Mouse (Mus musculus) stomach, embryonic 15.5 days (tissue): ENCODE data around the gene Taldo1. TPM values are rescaled to one million over a fixed set of nuclear protein-coding genes. Genes with fewer than 3 reads are reported as not detected.

Experiments
- ATAC-seq: fragments of 200-750 bp; cut with Nextera tagmentation; 2 replicates; pipeline ENCODE4 v1.8.0; 2017; ENCODE audit warnings: low read depth, moderate number of reproducible peaks, moderate TSS enrichment; ENCODE audit not compliant: insufficient read depth, low FRiP score
- H3K27ac ChIP-seq: fragments of 300-500 bp; sonication (generic); 2 replicates; pipeline ENCODE4 v1.5.1; 2015; ENCODE audit warnings: mild to moderate bottlenecking, inconsistent platforms
- H3K27me3 ChIP-seq: fragments of 300-500 bp; sonication (generic); replicated peaks from 2 replicates; pipeline ENCODE4 v1.6.1; 2015; ENCODE audit warnings: inconsistent platforms
- H3K36me3 ChIP-seq: fragments of 300-500 bp; sonication (generic); 2 replicates; pipeline ENCODE4 v1.6.1; 2015; ENCODE audit warnings: inconsistent platforms
- H3K4me1 ChIP-seq: fragments of 300-500 bp; sonication (generic); 2 replicates; pipeline ENCODE4 v1.6.1; 2015; ENCODE audit warnings: inconsistent platforms
- H3K4me2 ChIP-seq: fragments of 300-500 bp; sonication (generic); 2 replicates; pipeline ENCODE4 v1.6.1; 2015; ENCODE audit warnings: mild to moderate bottlenecking, inconsistent platforms
- H3K4me3 ChIP-seq: fragments of 300-500 bp; sonication (generic); replicated peaks from 2 replicates; pipeline ENCODE4 v1.5.1; 2015; ENCODE audit warnings: inconsistent platforms
- H3K9ac ChIP-seq: fragments of 300-500 bp; sonication (generic); 2 replicates; pipeline ENCODE4 v1.6.1; 2015; ENCODE audit warnings: inconsistent platforms
- H3K9me3 ChIP-seq: fragments of 300-500 bp; sonication (generic); 2 replicates; pipeline ENCODE4 v1.6.1; 2016; ENCODE audit warnings: inconsistent platforms
- WGBS: fragments of 180-500 bp; shearing (Covaris S2); methylation state at CpG from one replicate; pipeline ENCODE4 v1.1.7; 2015; 5-methylcytosine and 5-hydroxymethylcytosine counted together
- polyA plus RNA-seq: library from polyadenylated mRNA; unstranded; fragments of >200 nt; fragmentation: Nextera tagmentation; extraction: Ambion mirVana; gene quantifications from 2 replicates; pipeline ENCODE4 v1.2.1, GENCODE M21; 2015

Taldo1 gene
- polyA plus RNA-seq, 1 experiment from 2014 or later = 347 TPM

GRCm38 (mm10) chr7:141430585-141431240 lies 38.7 kb downstream of the Taldo1 start:
- no peaks in the 10 kb centered on the region for H3K9me3 ChIP-seq
- ATAC-seq = no peak
- H3K4me1 ChIP-seq = peaks cover 41% of the 10 kb centered on the region
- H3K27ac ChIP-seq = no peak overlapping the region
- H3K9ac ChIP-seq = no peak overlapping the region
- no peaks in the 10 kb centered on the region for H3K27me3 ChIP-seq
- WGBS = 91% methylated on average over 9 of the region's 9 CpGs
- no peak overlapping the region for H3K4me2 ChIP-seq
- H3K4me3 ChIP-seq = no peak overlapping the region
- H3K36me3 ChIP-seq = peaks cover 9% of the 10 kb centered on the region

GRCm38 (mm10) chr7:141431434-141432185 lies 39.6 kb downstream of the Taldo1 start:
- no peak overlapping the region for H3K4me3 ChIP-seq
- H3K4me2 ChIP-seq = no peak overlapping the region
- H3K4me1 ChIP-seq = peaks cover 50% of the 10 kb centered on the region
- no peaks in the 10 kb centered on the region for H3K9me3 ChIP-seq
- H3K27ac ChIP-seq = no peak overlapping the region
- 93% methylated on average over 19 of the region's 19 CpGs for WGBS
- peaks cover 9% of the 10 kb centered on the region for H3K36me3 ChIP-seq
- no peaks in the 10 kb centered on the region for H3K27me3 ChIP-seq
- H3K9ac ChIP-seq = no peak overlapping the region
- ATAC-seq = no peak

DNA sequence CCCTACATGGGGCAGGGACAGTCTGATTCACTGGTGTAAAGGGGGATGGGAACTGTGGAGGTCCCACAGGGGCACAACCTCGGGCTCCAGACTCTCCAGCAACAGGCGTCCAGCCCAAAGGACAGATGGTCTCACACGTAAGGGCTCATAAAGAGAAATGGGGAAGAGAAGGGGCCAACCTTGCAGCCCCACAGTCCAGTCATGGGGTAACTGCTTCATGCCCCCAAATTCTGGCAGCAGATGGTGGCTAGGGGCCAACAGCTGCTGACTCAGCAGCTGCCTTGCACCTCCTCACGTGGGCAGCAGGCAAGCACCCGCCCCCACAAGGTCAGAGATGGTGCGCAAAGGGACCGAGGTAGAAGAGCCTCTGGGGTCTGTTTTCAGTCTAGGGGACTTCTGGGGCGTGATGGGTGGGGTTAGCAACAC lies 40.2 kb downstream of the Taldo1 start:
- H3K4me3 ChIP-seq = no peak overlapping the region
- WGBS = 80% methylated on average over 8 of the region's 8 CpGs
- no peak for ATAC-seq
- no peak overlapping the region for H3K27ac ChIP-seq
- H3K9me3 ChIP-seq = no peaks in the 10 kb centered on the region
- peaks cover 54% of the 10 kb centered on the region for H3K4me1 ChIP-seq
- H3K4me2 ChIP-seq = no peak overlapping the region
- H3K27me3 ChIP-seq = no peaks in the 10 kb centered on the region
- no peak overlapping the region for H3K9ac ChIP-seq
- H3K36me3 ChIP-seq = peaks cover 9% of the 10 kb centered on the region

DNA sequence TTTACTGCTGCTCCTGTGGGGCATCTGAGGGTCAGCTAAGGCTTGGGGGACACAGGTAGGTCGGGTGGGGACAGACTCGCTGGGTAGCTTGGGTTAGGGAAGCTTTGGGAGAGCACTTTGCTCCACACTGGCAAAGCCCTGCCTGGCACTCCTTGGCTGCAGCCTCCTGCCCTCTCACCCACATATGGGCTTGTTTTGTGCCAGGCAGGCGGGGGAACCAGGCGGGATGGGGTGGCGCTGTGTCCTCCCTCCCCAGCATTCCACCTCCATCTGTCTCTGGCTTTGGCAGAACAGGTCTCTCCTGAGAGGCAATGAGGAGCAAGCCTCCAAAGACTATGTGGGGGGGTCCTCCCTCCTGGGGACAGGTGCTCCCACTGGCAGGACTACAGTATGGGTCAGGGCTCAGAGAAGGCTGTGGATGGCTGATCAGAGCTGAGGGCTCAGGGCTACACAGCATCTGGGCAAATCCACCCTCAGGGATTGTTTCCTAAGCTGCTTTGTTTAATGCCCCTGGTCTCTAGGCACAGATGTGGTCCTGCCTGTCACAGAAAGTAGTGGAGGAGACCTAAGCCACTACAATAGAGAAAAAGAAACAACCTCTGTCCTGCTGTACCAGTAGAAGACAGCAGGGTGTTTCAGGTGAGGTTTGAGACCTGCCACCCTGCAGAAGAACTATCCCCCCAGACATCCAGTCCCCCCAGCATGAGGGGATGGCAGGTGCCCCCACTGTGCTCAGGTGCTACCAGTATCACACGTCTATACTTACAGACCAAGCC lies 40.9 kb downstream of the Taldo1 start:
- no peaks in the 10 kb centered on the region for H3K9me3 ChIP-seq
- H3K4me2 ChIP-seq = no peak overlapping the region
- peaks cover 58% of the 10 kb centered on the region for H3K4me1 ChIP-seq
- H3K27me3 ChIP-seq = no peaks in the 10 kb centered on the region
- peaks cover 9% of the 10 kb centered on the region for H3K36me3 ChIP-seq
- no peak overlapping the region for H3K27ac ChIP-seq
- H3K4me3 ChIP-seq = no peak overlapping the region
- no peak for ATAC-seq
- WGBS = 85% methylated on average over 6 of the region's 6 CpGs
- no peak overlapping the region for H3K9ac ChIP-seq

DNA sequence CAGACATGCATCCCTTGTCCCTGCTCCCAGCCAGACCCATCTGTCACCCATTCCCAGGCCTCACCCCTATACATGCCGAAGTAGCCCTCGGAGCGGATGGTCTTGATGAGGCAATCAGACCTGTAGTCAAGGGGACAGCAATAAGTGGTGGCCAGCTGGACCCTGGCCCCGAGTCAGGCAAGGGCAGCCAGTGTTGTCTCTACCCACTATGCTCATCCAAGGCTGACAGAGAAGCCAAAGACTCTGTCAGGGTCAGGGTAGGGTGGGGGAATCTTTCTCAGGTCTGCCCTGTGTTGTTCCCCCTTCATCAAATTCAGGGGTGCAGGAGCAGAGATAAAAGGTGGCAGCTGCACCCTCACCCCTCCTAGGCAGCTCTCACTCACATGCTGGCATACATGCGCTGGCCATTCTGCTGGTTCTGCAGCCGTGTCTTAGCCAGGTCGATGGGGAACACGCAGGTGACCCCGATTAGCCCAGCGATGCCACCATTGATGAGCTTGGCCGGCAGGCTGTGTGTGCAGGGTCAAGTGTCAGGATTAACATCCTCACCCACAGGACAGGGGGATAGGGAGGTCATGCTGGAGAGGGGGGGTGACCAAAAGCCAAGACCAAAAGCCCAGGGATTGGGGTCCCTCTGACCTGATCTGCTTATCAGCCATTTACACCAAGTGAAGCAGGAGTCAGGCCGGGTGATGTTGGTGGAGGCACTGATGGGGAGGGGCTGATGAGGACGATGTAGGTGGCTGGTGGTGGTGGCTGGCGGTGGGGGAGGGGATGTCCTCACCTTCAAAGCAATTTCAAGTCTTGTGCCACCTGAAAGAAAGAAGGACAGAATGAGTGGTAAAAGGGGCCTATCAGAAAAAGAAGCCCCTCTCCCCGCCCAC lies 41.8 kb downstream of the Taldo1 start:
- no peaks in the 10 kb centered on the region for H3K27me3 ChIP-seq
- H3K9me3 ChIP-seq = no peaks in the 10 kb centered on the region
- peaks cover 10% of the 10 kb centered on the region for H3K36me3 ChIP-seq
- peak overlapping the region; percentile 51 for H3K4me3 ChIP-seq
- peak overlapping the region; percentile 93 for H3K4me2 ChIP-seq
- WGBS = 72% methylated on average over 15 of the region's 15 CpGs
- ATAC-seq = no peak
- no peak overlapping the region for H3K27ac ChIP-seq
- H3K9ac ChIP-seq = peak overlapping the region; percentile 50; the same call in 1 of the 2 replicates
- H3K4me1 ChIP-seq = peaks cover 58% of the 10 kb centered on the region

DNA sequence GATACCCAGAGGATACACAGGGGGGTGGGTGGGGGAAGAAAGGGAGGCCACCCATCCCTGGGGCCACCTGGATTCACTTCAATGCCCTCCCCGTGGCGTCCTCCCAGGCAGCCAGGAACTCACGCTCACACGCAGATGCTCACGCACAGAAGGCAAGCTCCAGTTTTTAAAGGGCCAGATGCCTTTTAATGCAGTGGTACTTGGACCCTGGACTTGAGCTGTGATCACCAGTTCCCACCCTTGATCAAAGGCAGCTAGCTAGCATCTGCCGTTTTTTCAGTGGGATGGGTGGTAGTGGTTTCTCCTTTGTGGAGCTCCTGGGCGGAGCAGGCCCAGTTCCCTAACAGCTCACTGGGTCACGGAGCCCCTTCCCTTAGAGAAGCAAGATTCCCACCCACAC lies 42.5 kb downstream of the Taldo1 start:
- Histone ChIP-seq H3K36me3 (peaks cover 16% of the 10 kb centered on the region), H3K9me3 (no peaks in the 10 kb centered on the region), H3K9ac (peak overlapping the region; percentile 50), H3K4me3 (peak overlapping the region; percentile 51), H3K27ac (peak overlapping the region; percentile 42), H3K27me3 (no peaks in the 10 kb centered on the region), H3K4me1 (peaks cover 51% of the 10 kb centered on the region), H3K4me2 (peak overlapping the region; percentile 93)
- no peak for ATAC-seq
- WGBS = 16% methylated on average over 8 of the region's 8 CpGs

- Histone ChIP-seq H3K4me3 (peak overlapping the region; percentile 51), H3K27me3 (no peaks in the 10 kb centered on the region), H3K9ac (0 out of 2 replicates have a peak overlapping the region, but pooled peaks have one; percentile 50), H3K27ac (peak overlapping the region; percentile 42), H3K4me1 (peaks cover 43% of the 10 kb centered on the region), H3K9me3 (no peaks in the 10 kb centered on the region), H3K4me2 (peak overlapping the region; percentile 93), H3K36me3 (peaks cover 22% of the 10 kb centered on the region)
- ATAC-seq = peak; percentile 32; the same call in 1 of the 2 replicates
- 5% methylated on average over 17 of the region's 17 CpGs for WGBS
These were observed 43.3 kb downstream of the Taldo1 start for GRCm38 (mm10) chr7:141435129-141435855.

DNA sequence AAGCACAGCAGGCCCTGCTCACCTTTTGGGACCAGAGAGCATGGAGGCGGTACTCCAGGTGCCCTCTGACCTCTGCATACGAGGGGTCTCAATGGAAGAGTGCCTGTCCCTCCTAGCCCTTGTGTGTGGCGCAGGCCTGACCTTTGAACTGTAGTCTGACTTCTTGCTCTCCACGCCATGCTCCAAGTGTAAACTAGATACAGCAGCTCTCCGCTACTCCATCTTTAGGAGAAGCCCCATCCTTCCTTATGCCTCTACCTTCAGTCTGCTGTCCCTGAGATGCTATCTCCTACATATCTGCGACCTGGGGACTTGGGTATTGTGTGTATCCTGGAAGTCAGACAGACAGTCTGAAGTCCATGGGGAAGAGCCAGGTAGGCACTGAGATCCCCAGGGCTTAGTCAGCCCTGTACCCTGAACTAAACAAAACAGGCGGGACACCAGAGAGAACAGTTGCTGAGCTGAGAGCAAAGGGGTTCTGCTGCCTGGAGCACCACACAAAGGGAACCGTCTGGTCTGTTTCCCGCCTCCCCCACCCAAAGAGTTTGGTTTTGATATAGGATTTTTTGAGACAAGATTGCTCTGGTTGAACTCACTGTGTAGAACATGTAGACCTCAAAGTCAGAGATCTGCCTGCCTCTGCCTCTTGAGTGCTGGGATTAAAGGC lies 44.0 kb downstream of the Taldo1 start:
- ATAC-seq = no peak
- WGBS = 80% methylated on average over 9 of the region's 9 CpGs
- H3K4me1 ChIP-seq = peaks cover 47% of the 10 kb centered on the region
- no peaks in the 10 kb centered on the region for H3K27me3 ChIP-seq
- H3K36me3 ChIP-seq = peaks cover 20% of the 10 kb centered on the region
- no peak overlapping the region for H3K4me3 ChIP-seq
- no peaks in the 10 kb centered on the region for H3K9me3 ChIP-seq
- H3K9ac ChIP-seq = no peak overlapping the region
- H3K4me2 ChIP-seq = peak overlapping the region; percentile 93
- H3K27ac ChIP-seq = 0 out of 2 replicates have a peak overlapping the region, but pooled peaks have one; percentile 35

GRCm38 (mm10) chr7:141436523-141436892 lies 44.5 kb downstream of the Taldo1 start:
- H3K27ac ChIP-seq = no peak overlapping the region
- H3K27me3 ChIP-seq = no peaks in the 10 kb centered on the region
- peaks cover 48% of the 10 kb centered on the region for H3K4me1 ChIP-seq
- WGBS = 63% methylated on average over 2 of the region's 2 CpGs
- peak overlapping the region; percentile 64 for H3K4me3 ChIP-seq
- peaks cover 19% of the 10 kb centered on the region for H3K36me3 ChIP-seq
- peak overlapping the region; percentile 86 for H3K4me2 ChIP-seq
- no peak for ATAC-seq
- H3K9me3 ChIP-seq = no peaks in the 10 kb centered on the region
- no peak overlapping the region for H3K9ac ChIP-seq
